Mouse (Mus musculus): ENCODE measurements around the gene Nkrf. TPM values are rescaled to one million over a fixed set of nuclear protein-coding genes. Genes with fewer than 3 reads are reported as not detected.
A peak's percentile ranks its signal among the peaks of the same experiment; 100 is the strongest.
"Not testable (repeated sequence)": the region's sequence is repeated elsewhere in the genome, so short reads cannot be mapped to it uniquely, and the experiment has no call there.

Gene Nkrf
- polyA plus RNA-seq, 1 experiment from 2014 or later: 1.4 TPM

DNA sequence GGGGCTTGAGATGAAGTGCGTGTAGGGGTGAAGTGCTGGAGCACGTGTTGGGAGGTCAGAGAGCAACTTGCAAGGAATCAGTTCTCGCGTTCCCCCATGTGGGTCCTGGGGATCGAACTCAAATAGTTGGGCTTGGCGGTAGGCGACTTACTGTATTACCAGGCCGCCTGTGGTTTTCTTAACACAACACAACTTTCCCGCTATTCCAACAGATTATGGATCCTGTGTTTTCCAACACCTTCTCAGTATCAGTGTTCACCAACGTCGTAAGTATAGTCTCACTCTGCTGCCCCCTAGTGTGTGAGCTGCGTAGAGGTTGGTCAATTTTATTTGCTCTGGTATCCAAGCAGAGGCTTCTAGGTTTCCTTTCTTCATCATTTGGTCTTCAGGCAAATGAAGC lies 8.6 kb upstream of the Nkrf start:
- Histone ChIP-seq H3K4me2 (ENCODE audit: low read depth, low read length) (no peak overlapping the region), H3K9me3 (ENCODE audit: control insufficient read depth, low read length) (no peaks in the 10 kb centered on the region), H3K4me3 (ENCODE audit: low read length) (no peak overlapping the region), H3K4me1 (ENCODE audit: control insufficient read depth, insufficient read depth, low read length) (no peaks in the 10 kb centered on the region), H3K36me3 (ENCODE audit: control insufficient read depth, insufficient read depth, low read length) (no peaks in the 10 kb centered on the region), H3K9ac (ENCODE audit: low read depth, low read length) (no peak overlapping the region), H3K27me3 (replicated peaks; ENCODE audit: control insufficient read depth, insufficient read depth, low read length) (no peaks in the 10 kb centered on the region), H3K27ac (ENCODE audit: low read length) (no peak overlapping the region)
- WGBS: 43% methylated on average over 12 of the region's 12 CpGs
- ATAC-seq: no peak

DNA sequence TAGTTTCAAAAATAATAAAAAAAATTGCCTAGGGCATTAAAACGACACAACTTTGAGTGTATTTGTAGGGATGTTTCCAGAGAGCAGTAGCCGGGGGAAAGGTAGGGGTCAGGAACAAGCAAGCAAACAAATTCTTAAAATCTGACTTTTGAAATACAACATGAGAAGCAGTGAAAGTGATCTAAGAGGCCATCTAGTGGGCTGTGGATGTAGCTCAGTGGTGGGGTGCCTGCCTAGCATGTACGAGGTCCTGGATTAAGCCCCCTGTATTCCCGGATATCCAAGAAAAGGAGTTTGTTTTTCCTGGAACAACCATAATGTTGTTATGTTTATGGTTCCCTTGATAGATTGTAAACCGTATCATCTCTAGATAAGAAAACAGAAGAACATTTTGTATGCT lies 3.8 kb upstream of the Nkrf start:
- no peak overlapping the region for H3K4me3 ChIP-seq (ENCODE audit: low read length)
- ATAC-seq: no peak
- WGBS: 32% methylated on average over 5 of the region's 5 CpGs

DNA sequence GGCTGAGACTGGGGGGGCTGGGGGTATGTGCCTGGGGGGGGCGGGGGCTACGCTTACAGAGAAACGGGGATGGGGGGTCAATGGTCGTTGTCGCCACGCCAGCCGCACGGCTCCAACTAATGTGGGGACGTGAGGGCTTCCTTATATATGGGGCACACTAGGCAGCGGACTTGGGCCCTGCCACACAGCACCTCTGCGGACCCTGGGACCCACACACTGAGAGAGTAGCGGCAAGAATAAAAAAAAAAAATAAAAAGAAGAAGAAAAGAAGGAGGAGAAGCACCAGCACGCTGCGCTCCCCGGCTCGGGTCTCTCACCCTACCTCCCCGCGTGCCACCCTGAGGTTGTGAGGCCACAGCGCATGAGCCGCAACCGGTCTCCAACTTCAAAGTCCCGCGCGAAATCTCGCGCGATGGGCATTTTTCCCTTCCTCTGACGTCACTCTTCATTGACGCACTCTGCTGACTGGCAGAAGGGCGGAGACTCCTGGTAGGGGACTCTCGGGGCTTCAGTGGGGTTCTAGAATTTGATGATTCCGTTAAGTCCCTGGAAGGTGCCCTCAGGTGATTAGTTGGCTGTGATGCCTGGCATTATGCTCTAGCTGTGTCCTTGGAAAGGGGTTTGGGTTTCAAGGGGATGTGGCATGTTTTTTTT lies 543 bp upstream of the Nkrf start:
- peak; percentile 94 for ATAC-seq
- Histone ChIP-seq H3K27me3 (replicated peaks; ENCODE audit: control insufficient read depth, insufficient read depth, low read length) (no peaks in the 10 kb centered on the region), H3K4me1 (ENCODE audit: control insufficient read depth, insufficient read depth, low read length) (no peaks in the 10 kb centered on the region), H3K4me2 (ENCODE audit: low read depth, low read length) (peak overlapping the region; percentile 60), H3K36me3 (ENCODE audit: control insufficient read depth, insufficient read depth, low read length) (no peaks in the 10 kb centered on the region), H3K9me3 (ENCODE audit: control insufficient read depth, low read length) (no peaks in the 10 kb centered on the region), H3K4me3 (ENCODE audit: low read length) (peak overlapping the region; percentile 61), H3K9ac (ENCODE audit: low read depth, low read length) (peak overlapping the region; percentile 74), H3K27ac (ENCODE audit: low read length) (peak overlapping the region; percentile 48)
- WGBS: 15% methylated on average over 30 of the region's 32 CpGs

More for the DNA sequence above, 3.8 kb upstream of the Nkrf start:
- H3K9me3 ChIP-seq (ENCODE audit: control insufficient read depth, low read length): no peaks in the 10 kb centered on the region
- H3K4me2 ChIP-seq (ENCODE audit: low read depth, low read length): no peak overlapping the region
- no peak overlapping the region for H3K9ac ChIP-seq (ENCODE audit: low read depth, low read length)
- H3K4me1 ChIP-seq (ENCODE audit: control insufficient read depth, insufficient read depth, low read length): no peaks in the 10 kb centered on the region
- H3K36me3 ChIP-seq (ENCODE audit: control insufficient read depth, insufficient read depth, low read length): no peaks in the 10 kb centered on the region
- H3K27ac ChIP-seq (ENCODE audit: low read length): no peak overlapping the region
- H3K27me3 ChIP-seq (replicated peaks; ENCODE audit: control insufficient read depth, insufficient read depth, low read length): no peaks in the 10 kb centered on the region

DNA sequence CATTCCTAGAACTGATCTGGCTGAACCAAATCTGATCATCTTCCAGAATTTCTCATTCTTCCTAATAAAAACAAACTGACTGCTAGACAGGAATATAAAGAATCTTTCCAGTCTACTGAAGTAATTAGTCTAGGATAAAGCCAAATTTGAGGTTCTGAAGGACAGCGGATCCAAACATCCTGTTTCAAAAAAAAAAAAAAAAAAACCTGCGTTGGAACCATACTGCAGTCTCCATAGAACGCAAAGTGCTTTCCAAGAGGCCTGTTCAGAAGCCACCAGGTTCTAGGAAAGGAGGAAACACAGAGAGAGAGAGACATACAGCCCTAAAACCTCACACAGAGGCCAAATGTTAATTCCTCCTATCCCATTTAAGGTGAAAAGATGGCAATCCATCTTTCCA lies 1.0 kb downstream of the Nkrf start:
- H3K27ac ChIP-seq (ENCODE audit: low read length): no peak overlapping the region
- peak overlapping the region; percentile 61 for H3K4me3 ChIP-seq (ENCODE audit: low read length)
- 29% methylated on average over 3 of the region's 3 CpGs for WGBS

DNA sequence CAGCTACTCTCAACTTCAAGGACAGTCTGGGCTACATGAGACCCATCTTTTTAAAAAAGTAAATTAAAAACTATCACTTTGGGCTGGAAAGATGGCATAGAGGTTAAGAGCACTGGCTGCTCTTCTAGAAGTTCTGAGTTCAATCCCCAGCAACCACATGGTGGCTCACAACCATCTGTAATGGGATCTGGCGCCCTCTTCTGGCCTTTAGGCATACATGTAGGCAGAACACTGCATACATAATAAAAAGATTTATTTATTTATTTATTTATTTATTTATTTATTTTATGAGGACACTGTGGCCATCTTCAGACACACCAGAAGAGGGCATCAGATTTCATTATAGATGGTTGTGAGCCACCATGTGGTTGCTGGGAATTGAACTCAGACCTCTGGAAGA lies 3.8 kb downstream of the Nkrf start:
- H3K4me2 ChIP-seq (ENCODE audit: low read depth, low read length); H3K9me3 ChIP-seq (ENCODE audit: control insufficient read depth, low read length); H3K36me3 ChIP-seq (ENCODE audit: control insufficient read depth, insufficient read depth, low read length); H3K9ac ChIP-seq (ENCODE audit: low read depth, low read length); ATAC-seq; H3K4me3 ChIP-seq (ENCODE audit: low read length); H3K27ac ChIP-seq (ENCODE audit: low read length); H3K27me3 ChIP-seq (replicated peaks; ENCODE audit: control insufficient read depth, insufficient read depth, low read length); H3K4me1 ChIP-seq (ENCODE audit: control insufficient read depth, insufficient read depth, low read length): not testable (repeated sequence)
- WGBS: 46% methylated on average over 1 of the region's 1 CpGs

More for the DNA sequence above, 1.0 kb downstream of the Nkrf start:
- Histone ChIP-seq H3K27me3 (replicated peaks; ENCODE audit: control insufficient read depth, insufficient read depth, low read length) (no peaks in the 10 kb centered on the region), H3K36me3 (ENCODE audit: control insufficient read depth, insufficient read depth, low read length) (no peaks in the 10 kb centered on the region), H3K9me3 (ENCODE audit: control insufficient read depth, low read length) (no peaks in the 10 kb centered on the region), H3K9ac (ENCODE audit: low read depth, low read length) (peak overlapping the region; percentile 74; the same call in 1 of the 2 replicates), H3K4me2 (ENCODE audit: low read depth, low read length) (peak overlapping the region; percentile 60), H3K4me1 (ENCODE audit: control insufficient read depth, insufficient read depth, low read length) (no peaks in the 10 kb centered on the region)
- no peak for ATAC-seq

DNA sequence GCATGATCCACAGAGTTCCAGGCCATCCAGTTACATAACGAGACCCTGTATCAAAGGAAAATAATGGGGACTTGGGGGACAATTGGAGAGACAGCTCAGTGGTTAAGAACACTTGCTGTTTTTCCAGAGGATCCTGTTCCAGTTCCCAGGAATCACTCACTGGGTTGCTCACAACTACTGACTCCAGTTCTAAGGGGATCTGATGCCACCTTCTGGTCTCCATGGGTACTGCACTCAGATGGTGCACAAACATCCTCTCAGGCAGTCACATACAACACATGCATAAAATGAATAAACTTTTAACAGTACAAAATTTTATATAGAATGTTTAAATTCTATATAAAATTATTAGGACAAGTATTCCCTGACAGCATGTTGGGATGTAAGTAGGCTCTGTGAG lies 18.0 kb downstream of the Nkrf start:
- Histone ChIP-seq H3K9ac (ENCODE audit: low read depth, low read length) (no peak overlapping the region), H3K4me1 (ENCODE audit: control insufficient read depth, insufficient read depth, low read length) (no peaks in the 10 kb centered on the region), H3K27me3 (replicated peaks; ENCODE audit: control insufficient read depth, insufficient read depth, low read length) (no peaks in the 10 kb centered on the region), H3K36me3 (ENCODE audit: control insufficient read depth, insufficient read depth, low read length) (no peaks in the 10 kb centered on the region; the same call in none of the 2 replicates), H3K27ac (ENCODE audit: low read length) (no peak overlapping the region), H3K9me3 (ENCODE audit: control insufficient read depth, low read length) (0 out of 2 replicates have a peak, but pooled peaks cover 2% of the 10 kb centered on the region), H3K4me3 (ENCODE audit: low read length) (no peak overlapping the region), H3K4me2 (ENCODE audit: low read depth, low read length) (no peak overlapping the region)
- ATAC-seq: no peak
- 90% methylated on average over 1 of the region's 1 CpGs for WGBS

DNA sequence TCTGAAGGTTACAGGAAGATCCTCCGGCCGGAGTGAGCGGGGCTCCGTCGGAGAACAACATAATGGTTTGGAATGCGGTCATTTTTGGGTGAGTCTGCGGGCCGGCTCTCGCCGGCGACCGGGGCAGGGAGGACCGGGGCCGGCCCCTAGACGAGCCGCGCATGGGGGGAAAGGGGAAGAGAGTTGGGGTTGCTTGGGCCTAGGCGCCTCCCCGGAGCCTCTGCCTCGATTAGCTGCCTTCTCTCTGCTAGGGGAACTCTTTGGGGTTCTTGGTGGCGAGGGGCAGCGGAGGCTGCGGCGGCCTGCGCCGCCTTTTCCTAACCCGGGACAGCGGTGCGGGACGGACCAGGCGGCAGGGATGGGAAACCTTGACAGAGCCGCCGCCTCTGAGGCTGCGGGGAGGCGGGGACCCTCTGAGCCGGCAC lies 28.0 kb downstream of the Nkrf start:
- peak; percentile 29 for ATAC-seq

DNA sequence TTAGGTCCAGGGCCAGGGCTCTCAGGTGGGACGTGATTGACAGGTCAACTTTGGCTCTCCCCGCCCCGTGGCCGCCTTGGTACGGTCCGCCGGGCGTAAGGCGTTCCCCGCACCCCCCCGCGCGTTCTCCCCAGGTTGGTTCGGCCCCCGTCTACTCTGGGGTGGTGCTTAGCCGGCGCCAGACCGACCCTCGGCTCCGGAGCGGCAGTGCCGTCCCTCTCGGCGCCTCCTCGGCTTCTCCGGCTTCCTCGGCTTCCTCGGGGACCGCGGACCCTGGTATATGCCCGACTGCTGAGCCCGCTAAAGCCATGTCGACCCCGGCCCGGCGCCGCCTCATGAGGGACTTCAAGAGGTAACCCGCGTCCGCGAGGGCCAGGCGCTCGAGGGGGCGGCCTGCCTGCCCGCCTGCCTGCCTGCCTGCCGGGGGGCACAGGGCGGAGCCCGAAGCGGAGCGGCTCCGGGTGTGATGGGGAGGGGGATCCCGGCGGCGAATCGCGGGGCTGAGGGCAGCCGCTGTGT lies 28.5 kb downstream of the Nkrf start:
- 16% methylated on average over 53 of the region's 57 CpGs for WGBS
- Histone ChIP-seq H3K9me3 (ENCODE audit: control insufficient read depth, low read length) (0 out of 2 replicates have a peak, but pooled peaks cover 2% of the 10 kb centered on the region), H3K27me3 (replicated peaks; ENCODE audit: control insufficient read depth, insufficient read depth, low read length) (no peaks in the 10 kb centered on the region), H3K9ac (ENCODE audit: low read depth, low read length) (peak overlapping the region; percentile 82), H3K4me3 (ENCODE audit: low read length) (peak overlapping the region; percentile 69), H3K27ac (ENCODE audit: low read length) (peak overlapping the region; percentile 76), H3K36me3 (ENCODE audit: control insufficient read depth, insufficient read depth, low read length) (no peaks in the 10 kb centered on the region), H3K4me1 (ENCODE audit: control insufficient read depth, insufficient read depth, low read length) (no peaks in the 10 kb centered on the region), H3K4me2 (ENCODE audit: low read depth, low read length) (peak overlapping the region; percentile 70)
- ATAC-seq: peak; percentile 98

More for the DNA sequence above, 28.0 kb downstream of the Nkrf start:
- Histone ChIP-seq H3K4me3 (ENCODE audit: low read length) (peak overlapping the region; percentile 69), H3K27ac (ENCODE audit: low read length) (peak overlapping the region; percentile 76), H3K36me3 (ENCODE audit: control insufficient read depth, insufficient read depth, low read length) (no peaks in the 10 kb centered on the region), H3K4me2 (ENCODE audit: low read depth, low read length) (peak overlapping the region; percentile 70), H3K9ac (ENCODE audit: low read depth, low read length) (peak overlapping the region; percentile 82), H3K4me1 (ENCODE audit: control insufficient read depth, insufficient read depth, low read length) (no peaks in the 10 kb centered on the region), H3K27me3 (replicated peaks; ENCODE audit: control insufficient read depth, insufficient read depth, low read length) (no peaks in the 10 kb centered on the region), H3K9me3 (ENCODE audit: control insufficient read depth, low read length) (0 out of 2 replicates have a peak, but pooled peaks cover 2% of the 10 kb centered on the region)
- WGBS: 21% methylated on average over 36 of the region's 36 CpGs

DNA sequence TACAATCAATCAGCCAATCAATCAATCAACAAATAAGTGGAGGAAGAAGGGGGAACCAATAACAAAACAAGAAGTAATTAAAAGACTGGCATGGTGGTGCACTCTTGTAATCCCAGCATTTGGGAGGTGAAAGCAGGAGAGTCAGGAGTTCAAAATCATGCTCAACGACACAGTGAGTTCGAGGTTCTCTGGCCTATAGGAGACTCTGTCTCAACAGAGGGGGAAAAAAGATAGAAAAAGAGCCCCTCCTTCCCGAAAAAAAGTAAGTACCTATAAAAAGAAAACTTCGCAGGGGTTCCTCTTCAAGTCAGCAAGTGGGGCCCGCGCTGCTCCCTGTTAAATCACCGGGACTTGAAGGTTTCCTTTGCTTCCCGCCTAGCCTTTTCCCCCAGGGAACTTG lies 28.9 kb downstream of the Nkrf start, which contains the start of the genes Ube2a and C330007P06Rik:
Gene Ube2a, plus strand, starts transcription at position 136 of the 400 bp plus-strand sequence.
Gene C330007P06Rik, minus strand, starts transcription at position 347 of the 400 bp plus-strand sequence.
- ATAC-seq: peak; percentile 49
- no peaks in the 10 kb centered on the region for H3K36me3 ChIP-seq (ENCODE audit: control insufficient read depth, insufficient read depth, low read length)
- 0 out of 2 replicates have a peak, but pooled peaks cover 2% of the 10 kb centered on the region for H3K9me3 ChIP-seq (ENCODE audit: control insufficient read depth, low read length)
- H3K4me3 ChIP-seq (ENCODE audit: low read length): peak within 1 kb of the TSS; percentile 69
- peak within 1 kb of the TSS; percentile 70 for H3K4me2 ChIP-seq (ENCODE audit: low read depth, low read length)
- H3K27me3 ChIP-seq (replicated peaks; ENCODE audit: control insufficient read depth, insufficient read depth, low read length): no peaks in the 10 kb centered on the region
- 8% methylated on average over 7 of the region's 8 CpGs for WGBS
- peak within 1 kb of the TSS; percentile 82 for H3K9ac ChIP-seq (ENCODE audit: low read depth, low read length)
- H3K4me1 ChIP-seq (ENCODE audit: control insufficient read depth, insufficient read depth, low read length): no peaks in the 10 kb centered on the region
- peak within 1 kb of the TSS; percentile 76 for H3K27ac ChIP-seq (ENCODE audit: low read length)
